Mouse (Mus musculus) MN1 (cell line): ENCODE results near the gene Rbm25.

Experiments
- DNase-seq: peaks from one replicate; pipeline ENCODE4 v3.0.0-alpha.2; 2016; ENCODE audit warnings: low spot score

The Rbm25 gene

GRCm38 (mm10) chr12:83732225-83732624 lies 101.2 kb downstream of the Rbm25 start:
- DNase-seq: no peak
